Mouse (Mus musculus) heart, adult 2 months (tissue): ENCODE data around the gene Tmem141.

ENCODE experiments used
- CTCF ChIP-seq: fragments of 200-600 bp; IDR thresholded peaks from 2 replicates; pipeline ENCODE4 v1.8.1; 2022; ENCODE audit warnings: antibody characterized with exemption, mild to moderate bottlenecking, moderate library complexity
- POLR2A ChIP-seq: fragments of 200-500 bp; IDR thresholded peaks from 2 replicates; pipeline ENCODE4 v1.6.1; 2011; ENCODE audit warnings: mild to moderate bottlenecking, low read depth, low read length, control low read depth; ENCODE audit not compliant: insufficient read depth

GRCm38 (mm10) chr2:25600037-25600436 is 21.8 kb downstream of the Tmem141 start:
- TF ChIP-seq CTCF = no peak
- no peak for TF ChIP-seq POLR2A
